In the genomic region with DNA sequence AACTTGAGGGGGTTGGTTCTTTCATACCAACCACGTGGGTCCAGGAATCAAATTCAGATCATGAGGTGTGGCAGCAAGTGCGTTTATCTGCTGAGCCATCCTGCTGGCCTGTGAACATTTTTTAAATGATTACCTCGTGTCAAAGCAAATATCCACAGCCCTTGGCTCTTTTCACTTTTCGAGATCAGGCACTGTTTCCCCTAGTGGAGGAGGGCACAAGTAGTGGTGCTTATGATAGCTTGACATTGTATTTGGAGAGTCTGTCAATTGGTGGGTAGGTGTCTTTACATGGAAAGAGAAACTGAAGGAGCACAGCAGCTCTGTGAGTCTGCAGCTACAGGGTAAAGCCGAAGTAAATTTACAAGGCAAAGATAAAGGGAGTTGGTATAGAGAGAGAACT, we compare ENCODE assay signal across 12 mouse cellular contexts. TPM values are rescaled to one million over a fixed set of nuclear protein-coding genes. Genes with fewer than 3 reads are reported as not detected.
"Had no signal": no experiment of that assay in that cellular context is flagged by ENCODE, and none has a peak within 500 bp of the region (broad histone marks: within the 10 kb centered on the region; RNA-seq: fewer than 3 reads in every experiment).

No protein-coding gene starts in this region.

- H3K4me1 ChIP-seq: liver, embryonic 13.5 days; lung, embryonic 15.5 days had no signal

- H3K9ac ChIP-seq: kidney, embryonic 15.5 days; limb, embryonic 12.5 days; liver, embryonic 13.5 days; liver, postnatal 0 days; lung, embryonic 15.5 days had no signal

- H3K36me3 ChIP-seq: kidney, embryonic 15.5 days; limb, embryonic 12.5 days; liver, embryonic 13.5 days; lung, embryonic 15.5 days had no signal

- H3K27ac ChIP-seq: kidney, embryonic 15.5 days; limb, embryonic 12.5 days; liver, embryonic 13.5 days; lung, embryonic 15.5 days; macrophage had no signal

- H3K4me3 ChIP-seq: kidney, embryonic 15.5 days; limb, embryonic 12.5 days; liver, embryonic 13.5 days; lung, embryonic 15.5 days; megakaryocyte, embryonic 14.5 days had no signal

- H3K9me3 ChIP-seq: kidney, embryonic 15.5 days; liver, embryonic 13.5 days; lung, embryonic 15.5 days had no signal

- DNase-seq: kidney, adult 2 months; kidney, postnatal 14 days; liver; liver, embryonic 13.5 days; liver, postnatal 0 days; lung, postnatal 14 days; right cerebral cortex, postnatal 14 days had no signal

- H3K27me3 ChIP-seq: limb, embryonic 12.5 days; lung, embryonic 15.5 days had no signal

- ATAC-seq: liver, postnatal 0 days had no signal

- H3K4me2 ChIP-seq: kidney, embryonic 15.5 days; limb, embryonic 12.5 days; liver, embryonic 13.5 days; lung, embryonic 15.5 days had no signal

RNA-seq across cellular contexts. Expression of gene Inha, which starts 58.0 kb away (rescaled TPM):
- polyA plus RNA-seq: macrophage had no signal

RNA-seq across cellular contexts. Expression of gene Obsl1, which starts 58.7 kb away (rescaled TPM):
- polyA plus RNA-seq: macrophage had no signal
